Mouse (Mus musculus) hindlimb bud, embryonic 11.5 days (tissue): ENCODE results near the gene 4930444G20Rik.
"Not testable (repeated sequence)": the region's sequence is repeated elsewhere in the genome, so short reads cannot be mapped to it uniquely, and the experiment has no call there.

Experiments
- DNase-seq: peaks from one replicate; pipeline ENCODE4 v3.0.0-alpha.2; 2012; ENCODE audit warnings: low read depth, low spot score; ENCODE audit errors: extremely low spot score

The 4930444G20Rik gene

GRCm38 (mm10) chr10:22067979-22068378 lies at the start of gene 4930444G20Rik:
TSS of gene 4930444G20Rik (minus strand) at chr10:22068079.
- DNase-seq = not testable (repeated sequence)

DNA sequence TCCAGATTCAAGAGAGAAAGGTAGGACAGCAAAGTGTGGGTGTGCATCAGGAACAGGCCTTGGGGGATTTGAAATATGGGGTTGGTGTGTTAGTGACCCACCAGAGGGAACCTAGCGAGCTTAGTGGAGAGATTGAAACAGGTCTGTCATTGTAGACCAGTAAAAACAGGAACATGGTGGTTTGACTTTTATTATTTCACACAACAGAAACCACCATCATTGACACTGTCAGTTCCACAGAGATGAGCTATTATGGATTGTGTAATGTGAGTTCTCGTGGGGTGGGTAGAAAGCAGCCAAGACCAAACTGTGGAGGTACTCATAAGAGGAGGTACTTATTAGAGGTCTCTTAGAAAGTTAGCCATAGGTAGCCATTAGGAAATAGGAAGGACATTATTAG lies 6.7 kb upstream of the 4930444G20Rik start:
- DNase-seq = no peak

GRCm38 (mm10) chr10:22072739-22073138 lies 4.9 kb upstream of the 4930444G20Rik start:
- no peak for DNase-seq

DNA sequence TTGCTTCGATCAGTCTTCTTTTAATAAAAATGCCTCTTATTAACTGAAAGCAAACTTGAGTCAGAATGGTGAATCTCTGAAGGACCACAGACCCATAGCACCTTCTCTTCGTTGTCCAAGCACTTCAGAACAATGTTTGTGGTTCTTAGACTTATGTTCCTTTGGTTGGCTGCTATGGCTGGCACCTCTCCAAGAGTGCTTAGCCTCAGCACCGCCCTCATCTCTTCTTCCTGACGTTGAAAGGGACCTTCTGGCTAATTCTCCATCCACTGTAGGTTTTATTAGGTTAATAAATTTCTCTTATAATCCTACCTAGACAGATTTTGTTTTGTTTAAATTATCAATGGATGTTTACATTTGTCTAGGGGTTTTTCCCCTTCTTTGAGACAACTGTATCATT lies 2.7 kb upstream of the 4930444G20Rik start:
- DNase-seq = no peak

GRCm38 (mm10) chr10:22070168-22070567 lies 2.3 kb upstream of the 4930444G20Rik start:
- DNase-seq = no peak

GRCm38 (mm10) chr10:22059415-22059814 lies 8.5 kb downstream of the 4930444G20Rik start:
- DNase-seq = no peak

DNA sequence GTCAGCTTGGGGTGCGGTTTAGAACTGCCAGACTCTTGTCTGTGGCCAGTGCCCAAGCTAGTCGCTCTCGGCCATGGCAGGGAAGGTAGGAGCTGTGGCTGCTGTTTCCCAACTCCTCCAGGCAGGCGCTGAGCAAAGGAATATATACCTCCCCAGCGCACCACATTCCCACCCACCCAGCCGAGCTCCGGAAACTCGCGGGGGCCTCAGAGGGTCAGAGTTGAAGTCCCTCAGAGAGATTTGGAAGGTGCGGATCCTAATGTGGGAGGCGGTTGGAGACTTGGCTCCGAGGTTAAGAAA lies 8.9 kb downstream of the 4930444G20Rik start:
- no peak for DNase-seq

DNA sequence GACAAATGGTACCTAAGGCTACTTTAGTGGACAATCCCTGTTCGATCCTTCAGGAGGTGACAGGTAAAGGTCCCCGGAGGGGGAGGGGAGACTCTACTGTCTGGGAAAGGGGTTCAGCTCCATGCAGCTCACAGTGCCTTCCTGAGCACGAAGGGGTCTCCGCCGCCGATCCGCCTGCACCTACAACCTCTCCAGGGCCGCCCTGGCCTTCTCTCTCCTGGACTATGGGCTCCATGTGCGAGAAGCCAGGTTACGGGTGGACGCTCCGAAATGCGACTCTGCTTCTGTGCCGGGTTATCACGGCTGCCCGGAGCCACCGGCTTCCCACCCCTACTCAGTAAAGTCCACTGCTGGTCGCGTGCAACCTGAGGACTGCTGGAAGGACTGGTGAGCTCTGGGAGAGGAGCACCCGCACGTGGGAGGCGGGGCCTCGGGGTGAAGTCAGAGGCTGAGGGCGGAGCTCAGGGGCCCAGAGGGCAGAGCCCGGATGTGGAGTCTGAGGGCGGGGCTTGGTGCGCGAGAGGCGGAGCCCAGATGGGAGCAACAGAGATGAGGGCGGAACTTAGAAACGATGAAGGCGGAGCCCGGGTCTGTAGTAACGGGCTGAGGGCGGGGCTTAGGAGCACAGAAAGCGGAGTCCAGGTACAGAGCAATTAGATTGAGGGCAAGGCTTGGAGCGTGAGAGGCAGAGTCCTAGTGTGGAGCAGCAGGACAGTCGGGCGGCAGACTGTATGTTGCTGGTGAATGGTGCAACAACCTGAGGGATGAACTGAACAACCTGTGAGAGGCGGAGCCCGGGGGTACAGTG lies 9.5 kb downstream of the 4930444G20Rik start:
- DNase-seq = peak; percentile 3

DNA sequence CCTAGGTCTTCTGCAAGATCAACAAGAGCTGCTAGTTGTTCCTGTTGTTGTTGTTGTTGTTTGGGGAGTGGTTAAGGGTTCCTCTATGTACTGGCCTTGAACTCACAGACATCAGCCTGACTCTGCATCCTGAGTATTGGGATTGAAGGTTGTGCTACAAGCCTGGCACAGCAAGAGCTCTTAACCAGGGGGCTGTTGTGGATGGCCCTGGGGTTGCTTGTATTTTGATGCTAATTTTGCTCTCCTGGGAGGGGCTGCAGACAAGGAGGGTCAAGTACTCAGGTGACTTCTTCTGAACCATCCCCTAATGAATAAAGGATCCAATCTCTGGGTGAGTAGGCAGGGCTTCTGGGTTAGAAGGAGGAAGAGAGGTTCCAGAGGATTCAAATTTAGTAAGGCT lies 12.6 kb downstream of the 4930444G20Rik start:
- DNase-seq = no peak

GRCm38 (mm10) chr10:22036256-22036655 lies 31.6 kb downstream of the 4930444G20Rik start:
- not testable (repeated sequence) for DNase-seq

DNA sequence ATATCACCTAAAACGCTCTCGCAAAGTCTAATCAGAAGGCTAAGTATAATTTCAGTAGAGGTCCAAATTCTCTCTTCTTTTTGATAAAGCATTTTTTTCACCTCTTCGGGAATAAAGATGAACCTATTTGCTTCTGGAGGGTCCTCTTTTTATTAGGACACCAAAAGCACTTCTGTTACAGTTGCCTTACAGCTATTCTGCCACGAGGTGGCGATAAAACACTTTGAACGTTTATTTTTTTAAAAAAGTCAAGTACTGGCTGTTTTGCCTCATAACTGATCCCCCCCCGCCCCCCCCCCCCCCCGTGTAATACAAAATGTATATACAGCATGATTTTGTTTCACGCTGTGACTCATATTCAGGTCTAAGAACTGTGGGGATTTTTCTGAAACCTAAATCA lies 33.6 kb downstream of the 4930444G20Rik start:
- DNase-seq = no peak

DNA sequence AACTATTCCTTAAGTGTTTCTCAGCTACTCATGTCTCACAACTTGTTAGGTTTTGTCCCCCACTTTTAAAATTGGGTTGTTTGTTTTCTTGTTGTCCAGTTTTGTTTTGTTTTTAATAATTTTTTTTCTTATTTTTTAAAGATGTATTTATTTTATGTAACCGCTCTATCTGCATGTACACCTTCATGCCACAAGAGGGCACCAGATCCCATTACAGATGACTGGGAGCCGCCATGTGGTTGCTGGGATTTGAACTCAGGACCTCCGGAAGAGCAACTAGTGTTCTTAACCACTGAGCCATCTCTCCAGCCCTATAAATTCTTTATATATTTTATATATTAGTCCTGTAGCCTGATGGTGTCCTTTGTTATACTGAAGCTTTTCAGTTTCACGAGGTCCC lies 49.3 kb downstream of the 4930444G20Rik start:
- DNase-seq = no peak

DNA sequence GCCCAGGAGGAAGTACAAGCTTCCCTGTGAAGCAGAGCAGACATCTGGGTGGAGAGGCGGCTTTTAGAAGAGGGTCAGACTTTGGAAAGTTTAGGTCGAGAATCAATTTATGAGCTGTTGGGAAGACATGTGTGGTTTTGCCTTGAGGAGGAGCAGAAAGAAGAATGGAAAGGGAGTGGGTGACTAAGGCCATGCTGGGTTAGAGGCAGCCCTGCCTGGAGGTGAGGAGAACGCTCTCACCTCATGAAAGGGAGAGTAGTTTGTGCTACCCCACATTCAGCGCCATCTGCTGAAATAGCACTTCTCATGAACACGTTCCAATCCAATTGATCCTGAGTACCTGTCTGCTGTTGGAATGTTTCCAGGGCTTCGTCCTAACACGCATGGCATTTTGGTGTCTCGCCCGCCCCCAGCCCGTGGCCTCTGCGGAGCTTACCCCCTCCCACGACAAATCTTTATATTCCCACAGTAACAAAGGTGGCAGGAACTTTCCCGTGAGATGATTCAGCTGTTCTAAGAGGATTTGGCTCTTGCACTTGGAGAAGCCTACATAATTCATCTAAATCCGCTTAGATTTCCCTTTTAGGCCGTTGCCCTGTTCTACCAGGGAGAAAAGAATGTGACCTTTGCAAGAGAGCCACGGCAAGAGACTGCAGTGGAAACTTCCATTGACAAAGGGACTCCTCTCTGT lies 50.3 kb downstream of the 4930444G20Rik start:
- DNase-seq = no peak
